Mouse (Mus musculus) spleen, adult 2 months (tissue): ENCODE measurements at regions not wholly inside any gene's neighbourhood (a gene's known extent, or its start where the extent isn't known, plus 50 kb on each side); places are given as distances from the start of the nearest gene placed in this dataset.

Experiments
- CTCF ChIP-seq: fragments of 200-500 bp; IDR thresholded peaks from 2 replicates; pipeline ENCODE4 v1.5.1; 2011; ENCODE audit warnings: mild to moderate bottlenecking, inconsistent platforms; ENCODE audit not compliant: insufficient read depth, insufficient read length, insufficient replicate concordance; ENCODE audit errors: extremely low read depth
- POLR2A ChIP-seq: fragments of 200-500 bp; IDR thresholded peaks from 2 replicates; pipeline ENCODE4 v1.6.1; 2011; ENCODE audit warnings: low read depth, low read length, inconsistent platforms

DNA sequence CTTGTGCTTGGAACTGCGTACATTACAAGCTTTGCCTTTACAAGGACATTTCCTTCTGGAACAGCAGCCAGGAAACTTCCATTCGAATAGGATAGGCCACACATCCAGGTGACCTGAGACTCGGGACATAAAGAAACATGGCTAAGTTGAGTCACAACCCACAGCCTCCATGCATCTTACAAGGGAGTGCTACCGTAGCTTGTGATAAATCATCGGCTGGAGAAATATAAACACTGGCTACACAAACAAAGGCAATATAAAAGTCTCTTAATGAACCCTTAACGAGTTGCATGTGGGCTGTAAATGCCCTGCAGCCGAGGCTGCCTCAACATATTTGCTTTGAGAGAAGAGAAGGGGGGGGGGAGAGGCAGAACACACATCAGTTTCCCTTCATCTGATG lies 250.1 kb upstream of the Ank start:
- TF ChIP-seq POLR2A (no peak), CTCF (no peak)
